Mouse (Mus musculus): ENCODE results near the gene Tpt1. TPM values are rescaled to one million over a fixed set of nuclear protein-coding genes. Genes with fewer than 3 reads are reported as not detected.
"Not testable (repeated sequence)": the region's sequence is repeated elsewhere in the genome, so short reads cannot be mapped to it uniquely, and the experiment has no call there.

Tpt1 gene
- total RNA-seq, 2 experiments from 2014 or later, result 988 to 1,071 TPM

DNA sequence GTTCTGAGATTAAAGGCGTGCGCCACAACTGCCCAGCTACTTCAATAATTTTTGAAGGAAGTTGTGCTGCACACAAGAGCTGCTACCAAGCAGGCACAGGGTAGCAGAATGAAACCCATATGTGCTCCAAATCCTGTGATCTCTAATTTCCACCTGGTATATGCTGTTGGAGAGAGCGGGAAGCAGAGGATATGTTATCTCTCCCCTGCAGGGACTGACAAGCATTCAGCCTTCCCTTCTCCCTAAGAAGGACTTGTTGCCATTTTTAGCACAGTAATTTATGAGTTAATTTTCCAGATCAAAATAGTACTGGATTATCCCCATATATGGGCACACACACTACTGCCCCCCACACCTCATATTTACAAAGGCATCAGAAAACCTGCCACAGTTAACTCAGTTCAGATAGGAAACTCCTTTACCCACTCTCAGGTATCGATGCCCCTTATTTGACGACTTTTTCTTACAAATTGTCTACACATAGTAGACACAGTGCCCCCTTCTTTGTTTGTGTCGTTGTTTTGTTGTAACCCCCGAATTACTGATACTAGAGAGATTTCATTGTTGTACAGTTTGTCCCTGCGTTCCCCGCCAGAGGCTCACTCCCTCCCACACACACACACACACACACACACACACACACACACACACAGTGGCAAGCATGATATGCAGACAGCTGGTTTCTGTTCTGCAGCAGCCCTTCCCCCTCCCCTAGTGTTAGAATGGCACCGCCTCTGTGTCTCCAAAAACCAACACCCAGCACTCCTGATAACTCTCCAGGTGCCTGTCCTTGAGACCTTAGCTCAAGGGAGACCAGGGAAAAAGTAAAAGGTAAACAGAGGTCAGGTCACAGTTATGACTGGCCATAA is 7.6 kb upstream of the Tpt1 start:
- DNase-seq (ENCODE audit: low spot score in 2 of 2), result no peak

DNA sequence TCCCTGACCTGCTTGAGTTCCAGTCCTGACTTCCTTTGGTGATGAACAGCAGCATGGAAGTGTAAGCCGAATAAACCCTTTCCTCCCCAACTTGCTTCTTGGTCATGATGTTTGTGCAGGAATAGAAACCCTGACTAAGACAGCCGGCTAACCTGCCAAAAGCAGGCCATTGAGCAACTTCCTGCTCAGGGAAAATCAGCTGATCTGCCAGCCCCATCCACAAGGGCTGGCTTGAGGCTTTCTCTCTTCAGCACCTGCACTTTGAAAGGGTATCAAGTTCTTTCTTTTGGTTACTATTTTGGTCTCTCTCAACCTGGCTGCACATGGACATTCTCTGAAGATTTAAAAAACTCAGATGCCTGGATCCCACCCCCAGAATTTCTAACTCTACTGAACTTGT is 3.1 kb upstream of the Tpt1 start:
- not testable (repeated sequence) for DNase-seq (ENCODE audit: low spot score in 2 of 2)

GRCm38 (mm10) chr14:75844111-75844695 is 690 bp upstream of the Tpt1 start:
- no peak for DNase-seq (ENCODE audit: low spot score in 2 of 2)

DNA sequence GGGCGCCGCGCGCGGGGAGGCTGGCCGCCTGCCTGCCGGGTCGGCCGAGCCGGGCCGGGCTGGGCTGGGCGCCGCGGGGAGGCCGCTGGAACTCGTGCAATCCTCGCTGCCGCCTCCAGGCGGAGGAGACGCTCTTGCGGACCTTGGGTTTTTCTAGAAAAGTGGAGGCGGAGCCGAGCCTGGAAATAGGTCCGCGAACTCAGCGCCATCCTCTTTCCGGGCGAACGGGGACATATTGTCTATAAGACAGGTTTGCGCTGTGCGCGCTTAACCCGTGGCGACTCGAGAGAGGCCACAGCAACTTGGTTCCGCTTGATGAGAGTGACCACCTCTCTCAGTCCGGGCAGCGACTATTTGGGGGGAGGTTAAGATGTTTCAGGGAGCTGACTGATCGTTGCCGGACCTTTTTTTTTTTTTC is 814 bp downstream of the Tpt1 start:
- DNase-seq (ENCODE audit: low spot score in 2 of 2), result peak; percentile 85 to 89

DNA sequence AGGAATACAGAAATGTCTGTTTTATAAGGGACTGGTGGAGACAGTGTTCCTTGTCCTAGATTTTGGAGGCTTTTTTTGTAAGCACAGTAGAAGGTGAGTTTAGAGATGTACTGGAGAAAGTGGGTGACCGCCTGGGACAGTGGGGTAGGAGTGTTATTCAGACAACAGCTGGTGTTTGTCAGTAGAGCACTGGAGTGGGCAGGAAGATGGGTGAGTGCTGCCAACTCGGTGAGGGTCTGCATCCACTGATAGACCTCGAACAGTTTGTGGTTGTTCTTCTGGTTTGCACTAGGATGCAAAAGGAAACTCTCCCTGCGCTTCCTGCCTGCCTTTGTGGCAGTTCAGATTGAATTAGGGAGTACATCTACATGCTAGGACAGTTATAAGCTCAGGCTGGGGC is 2.8 kb downstream of the Tpt1 start:
- no peak for DNase-seq (ENCODE audit: low spot score in 2 of 2)

DNA sequence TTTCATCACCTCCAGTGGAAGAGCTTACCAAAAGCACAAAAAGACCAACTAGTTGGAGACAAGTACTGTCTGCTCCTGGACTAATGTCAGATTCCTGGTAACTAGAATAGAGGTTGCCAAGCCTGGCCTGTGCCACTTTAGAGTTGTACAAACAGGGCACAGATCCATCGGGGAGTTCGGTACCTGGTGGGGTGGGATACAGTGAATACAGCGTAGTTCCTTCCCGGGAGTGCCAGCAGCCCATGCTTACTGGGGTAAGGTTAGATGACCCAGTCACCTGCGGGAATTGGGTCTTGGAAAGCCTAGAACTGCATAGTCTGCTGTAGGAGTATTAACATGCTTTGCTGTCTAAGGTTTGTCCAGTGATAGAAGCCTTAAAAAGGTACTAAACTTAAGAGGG is 3.6 kb downstream of the Tpt1 start:
- no peak for DNase-seq (ENCODE audit: low spot score in 2 of 2)

DNA sequence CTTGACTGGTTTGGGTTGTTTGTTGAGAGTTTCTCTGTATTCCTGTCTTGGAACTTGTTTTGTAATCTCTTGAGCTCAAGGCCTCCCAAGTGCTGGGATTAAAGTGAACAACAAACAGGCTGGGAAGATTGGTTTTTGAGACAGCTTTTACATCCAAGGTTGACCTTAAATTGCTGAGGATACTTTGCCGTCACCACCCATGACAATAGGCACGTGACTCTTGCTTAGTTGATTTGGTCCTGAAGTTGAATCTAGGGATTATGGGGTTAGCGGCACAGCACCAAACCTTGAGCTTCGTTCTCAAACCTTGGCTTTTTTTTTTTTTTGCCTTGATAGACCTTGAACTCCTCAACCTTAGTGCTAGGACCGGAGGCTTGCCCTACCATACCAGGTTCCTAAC is 4.3 kb downstream of the Tpt1 start:
- no peak for DNase-seq (ENCODE audit: low spot score in 2 of 2)

DNA sequence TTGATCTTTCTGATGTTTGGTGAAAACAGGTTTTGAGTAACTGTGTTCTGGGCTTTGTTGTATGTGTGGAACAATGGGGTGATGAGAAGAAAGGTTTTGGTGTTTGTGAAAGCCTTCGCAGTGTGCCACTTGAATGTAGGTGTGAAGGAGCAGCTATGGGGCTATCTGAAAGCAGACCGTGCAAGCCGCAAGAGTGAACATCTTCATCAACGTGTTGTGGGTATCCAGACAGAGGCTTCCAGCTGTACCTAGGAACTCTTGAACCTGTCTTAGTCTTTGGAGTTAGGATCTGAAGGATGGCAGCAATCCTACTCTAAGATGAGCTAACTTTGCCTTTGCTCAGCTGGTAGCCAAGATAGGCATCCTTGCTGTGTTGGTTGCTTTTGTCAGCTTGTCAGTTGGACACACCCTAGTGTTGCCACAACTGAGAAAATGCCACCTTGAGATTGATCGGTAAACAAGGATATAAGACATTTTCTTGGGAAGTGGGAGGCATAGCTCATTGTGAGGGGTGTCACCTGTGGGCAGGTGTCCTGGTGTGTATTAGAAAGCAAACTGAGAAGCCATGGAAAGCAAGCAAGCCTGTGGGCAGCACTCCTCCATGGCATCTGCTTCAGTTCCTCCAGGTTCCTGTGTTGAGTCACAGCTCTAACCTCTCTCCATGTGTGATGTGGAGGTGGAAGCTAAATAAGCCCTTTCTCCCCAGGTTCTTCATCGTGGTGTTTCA is 5.1 kb downstream of the Tpt1 start:
- DNase-seq (ENCODE audit: low spot score in 2 of 2), result peak; percentile 51 to 66

GRCm38 (mm10) chr14:75850819-75851218 is 5.9 kb downstream of the Tpt1 start:
- no peak for DNase-seq (ENCODE audit: low spot score in 2 of 2)

- no peak for DNase-seq (ENCODE audit: low spot score in 2 of 2)
These were observed 7.1 kb downstream of the Tpt1 start for GRCm38 (mm10) chr14:75852016-75852415.

DNA sequence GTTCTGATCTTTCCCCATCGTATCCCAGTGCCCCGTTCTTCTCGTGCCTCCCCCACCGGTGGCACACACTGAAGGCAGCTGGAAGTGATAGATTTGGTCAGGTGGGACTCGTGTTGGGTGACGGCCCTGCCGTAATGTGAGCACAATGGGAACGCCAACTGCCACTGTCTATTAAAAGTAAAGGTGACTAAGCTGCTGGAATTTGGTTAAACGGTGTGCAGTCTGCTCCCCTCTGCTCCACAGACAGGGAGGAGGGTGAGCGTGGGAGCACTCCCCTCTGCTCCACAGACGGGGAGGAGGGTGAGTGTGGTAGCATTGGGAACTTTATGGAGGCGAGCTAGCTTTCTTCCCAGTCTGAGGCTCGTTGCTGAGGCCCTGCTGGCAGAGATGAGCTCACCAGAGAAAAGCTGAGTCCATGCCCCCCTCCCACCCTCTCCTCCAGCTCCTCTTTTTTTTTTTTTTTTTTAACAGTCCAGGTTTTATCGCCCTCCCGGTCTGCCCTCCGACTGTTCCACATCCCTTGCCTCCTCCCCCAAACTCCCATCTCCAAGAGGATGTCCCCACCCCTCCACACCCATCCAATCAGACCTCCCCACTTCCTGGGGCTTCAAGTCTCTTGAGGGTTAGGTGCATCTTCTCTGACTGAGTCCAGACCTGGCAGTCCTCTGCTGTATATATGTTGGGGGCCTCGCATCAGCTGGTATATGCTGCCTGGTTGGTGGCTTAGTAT is 10.5 kb downstream of the Tpt1 start:
- peak; percentile 34 to 42 for DNase-seq (ENCODE audit: low spot score in 2 of 2)

- DNase-seq (ENCODE audit: low spot score in 2 of 2), result no peak
These were observed 13.3 kb downstream of the Tpt1 start for GRCm38 (mm10) chr14:75858181-75858580.

DNA sequence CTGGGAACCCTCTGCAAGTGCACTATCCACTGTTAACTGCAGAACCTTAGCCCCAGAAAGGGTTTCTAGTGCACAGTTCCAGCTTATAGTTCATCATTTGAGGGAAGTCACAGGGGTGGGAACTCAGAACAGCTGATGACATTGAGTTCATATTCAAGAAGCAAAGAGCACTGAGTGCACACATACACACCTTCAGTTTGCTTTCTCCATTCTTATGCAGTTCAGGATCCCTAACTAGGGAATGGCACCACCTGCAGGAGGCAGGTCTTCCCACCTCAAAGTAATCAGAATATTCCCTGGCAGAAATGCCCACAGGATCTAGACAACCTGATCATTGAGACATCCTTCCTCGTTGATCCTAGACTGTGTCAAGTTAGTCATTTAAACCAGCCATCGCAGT is 14.7 kb downstream of the Tpt1 start:
- no peak for DNase-seq (ENCODE audit: low spot score in 2 of 2)

DNA sequence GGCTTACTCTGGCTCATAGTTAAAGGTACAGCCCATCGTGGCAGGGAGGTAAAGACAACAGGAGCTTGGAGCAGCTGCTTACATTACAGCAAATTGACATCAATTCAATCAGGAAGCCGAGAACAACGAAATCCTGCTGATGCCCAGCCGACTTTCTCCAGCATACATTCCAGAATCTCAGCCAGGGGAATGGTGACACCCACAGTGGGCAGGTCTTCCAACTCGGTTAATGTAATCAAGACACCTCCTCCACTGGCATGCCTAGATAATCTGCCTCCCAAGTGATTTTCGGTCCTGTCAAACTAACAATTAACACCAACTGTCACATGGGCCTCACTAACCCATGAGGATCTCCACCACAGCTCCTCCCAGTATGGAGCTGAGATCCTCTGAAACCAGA is 17.8 kb downstream of the Tpt1 start:
- DNase-seq (ENCODE audit: low spot score in 2 of 2), result no peak

DNA sequence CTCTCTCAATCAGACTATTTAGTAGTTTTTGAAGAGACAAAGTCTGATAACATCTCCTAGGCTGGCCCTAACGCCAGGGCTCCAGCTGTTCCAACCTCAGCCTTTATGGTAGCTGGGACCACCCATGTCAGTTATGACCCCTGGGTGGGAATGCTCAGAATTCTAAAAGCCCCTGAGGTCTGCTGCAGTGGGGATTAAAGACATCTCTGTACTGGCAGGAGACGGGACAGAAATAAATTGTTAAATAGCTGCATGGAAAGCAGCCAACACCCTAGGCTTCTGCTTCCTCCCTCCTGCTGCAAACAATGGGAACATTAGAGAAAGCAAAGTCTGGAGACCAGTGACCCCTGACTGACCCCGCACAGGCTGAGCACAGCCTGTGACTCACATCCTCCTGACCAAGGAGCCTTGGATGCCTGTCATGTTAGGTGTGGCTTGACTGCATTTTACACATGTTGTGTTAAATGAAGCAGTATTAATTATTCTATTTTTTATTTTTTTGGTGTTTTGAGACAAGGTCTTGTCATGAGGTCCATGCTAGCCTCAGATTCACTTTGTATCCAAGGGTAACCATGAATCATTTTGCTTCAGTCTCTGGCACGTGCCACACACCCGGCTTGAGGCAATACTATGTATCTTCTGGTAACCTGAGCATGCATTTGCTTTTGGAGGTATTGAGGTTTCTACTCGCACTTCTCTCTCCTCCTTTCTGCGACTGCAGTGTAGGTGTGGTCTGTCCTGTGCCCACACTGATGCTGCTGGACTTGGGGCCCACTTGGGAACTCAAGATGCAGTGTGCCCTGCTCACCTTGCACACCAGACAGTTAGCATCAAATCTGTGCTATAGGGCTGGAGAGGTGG is 18.9 kb downstream of the Tpt1 start:
- no peak for DNase-seq (ENCODE audit: low spot score in 2 of 2)

- no peak for DNase-seq (ENCODE audit: low spot score in 2 of 2)
These were observed 21.9 kb downstream of the Tpt1 start for GRCm38 (mm10) chr14:75866706-75867333.

DNA sequence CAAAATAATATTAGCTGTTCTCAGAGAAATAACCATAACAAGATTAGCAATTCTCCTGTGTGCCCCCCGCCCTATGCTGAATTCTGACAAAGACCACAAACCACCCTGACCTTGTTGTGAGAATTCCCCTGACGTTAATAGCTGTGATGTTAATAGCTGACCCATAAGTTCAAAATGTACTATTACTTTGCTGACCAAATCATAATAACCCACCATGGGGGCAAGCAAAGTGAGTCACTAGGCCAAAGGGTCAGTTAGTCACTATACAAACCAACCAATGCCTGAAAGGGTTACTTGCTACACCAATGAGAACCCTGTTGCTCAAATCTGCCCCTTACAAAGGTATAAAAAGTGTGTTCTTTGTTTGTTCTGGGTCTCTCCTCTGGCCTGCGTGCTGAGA is 23.1 kb downstream of the Tpt1 start:
- not testable (repeated sequence) for DNase-seq (ENCODE audit: low spot score in 2 of 2)

GRCm38 (mm10) chr14:75869769-75870363 is 25.0 kb downstream of the Tpt1 start:
- no peak for DNase-seq (ENCODE audit: low spot score in 2 of 2)

GRCm38 (mm10) chr14:75870631-75871030 is 25.7 kb downstream of the Tpt1 start:
- peak; percentile 50 to 60 for DNase-seq (ENCODE audit: low spot score in 2 of 2)

DNA sequence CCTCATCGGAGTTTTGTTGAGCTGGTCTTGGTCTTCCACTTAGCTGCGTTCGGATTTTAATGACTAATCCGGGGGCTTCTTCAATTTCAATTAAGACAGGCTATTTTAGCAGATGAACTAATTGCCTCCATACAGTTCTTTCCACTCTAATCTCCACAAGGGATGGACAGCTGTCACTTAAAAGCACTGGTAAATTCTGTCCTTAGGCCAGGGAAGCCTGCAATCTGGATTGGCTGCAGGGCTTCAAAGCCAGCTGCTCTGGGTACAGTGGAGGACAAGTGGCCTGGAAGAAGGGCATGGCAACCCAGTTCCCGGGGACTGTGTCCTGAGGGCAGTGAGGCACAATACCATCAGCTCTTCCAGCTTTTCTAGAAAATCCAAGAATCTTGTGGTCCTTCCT is 26.2 kb downstream of the Tpt1 start:
- no peak for DNase-seq (ENCODE audit: low spot score in 2 of 2)

Data from left cerebral cortex, adult 18-20 months (tissue).